Mouse (Mus musculus) stomach, embryonic 14.5 days (tissue): ENCODE measurements at regions not wholly inside any gene's neighbourhood (a gene's known extent, or its start where the extent isn't known, plus 50 kb on each side); places are given as distances from the start of the nearest gene placed in this dataset.
A peak's percentile ranks its signal among the peaks of the same experiment; 100 is the strongest.
"Not testable (repeated sequence)": the region's sequence is repeated elsewhere in the genome, so short reads cannot be mapped to it uniquely, and the experiment has no call there.

Source experiments
- ATAC-seq: fragments of 200-750 bp; cut with Nextera tagmentation; 2 replicates; pipeline ENCODE4 v1.8.0; 2017; ENCODE audit warnings: low read depth, moderate TSS enrichment; ENCODE audit not compliant: insufficient number of reproducible peaks, insufficient read depth, low FRiP score
- H3K27ac ChIP-seq: fragments of 300-500 bp; sonication (generic); 2 replicates; pipeline ENCODE4 v1.5.1; 2014; ENCODE audit warnings: mild to moderate bottlenecking, low read length, moderate library complexity, mixed read lengths
- H3K27me3 ChIP-seq: fragments of 300-500 bp; sonication (generic); 2 replicates; pipeline ENCODE4 v1.6.1; 2014; ENCODE audit warnings: low read length, control low read depth, mixed read lengths; ENCODE audit not compliant: control insufficient read depth, insufficient read depth
- H3K36me3 ChIP-seq: fragments of 300-500 bp; sonication (generic); 2 replicates; pipeline ENCODE4 v1.6.1; 2014; ENCODE audit warnings: mild to moderate bottlenecking, control low read depth, low read length, moderate library complexity, mixed read lengths; ENCODE audit not compliant: control insufficient read depth, insufficient read depth
- H3K4me1 ChIP-seq: fragments of 300-500 bp; sonication (generic); 2 replicates; pipeline ENCODE4 v1.6.1; 2014; ENCODE audit warnings: low read length, control low read depth, mixed read lengths; ENCODE audit not compliant: control insufficient read depth, insufficient read depth
- H3K4me2 ChIP-seq: fragments of 300-500 bp; sonication (generic); replicated peaks from 2 replicates; pipeline ENCODE4 v1.6.1; 2014; ENCODE audit warnings: low read depth, low read length, control low read depth
- H3K4me3 ChIP-seq: fragments of 300-500 bp; sonication (generic); 2 replicates; pipeline ENCODE4 v1.5.1; 2014; ENCODE audit warnings: low read depth, low read length, control low read depth
- H3K9ac ChIP-seq: fragments of 300-500 bp; sonication (generic); replicated peaks from 2 replicates; pipeline ENCODE4 v1.6.1; 2014; ENCODE audit warnings: low read depth, mild to moderate bottlenecking, control low read depth, low read length, moderate library complexity, mixed read lengths
- H3K9me3 ChIP-seq: fragments of 300-500 bp; sonication (generic); 2 replicates; pipeline ENCODE4 v1.6.1; 2016; ENCODE audit warnings: low read depth, low read length, control low read depth; ENCODE audit not compliant: control insufficient read depth
- WGBS: fragments of 180-500 bp; shearing (Covaris S2); extraction: QIAGEN DNeasy Blood & Tissue Kit; methylation state at CpG from one replicate; pipeline ENCODE4 v1.1.7; 2014; 5-methylcytosine and 5-hydroxymethylcytosine counted together

DNA sequence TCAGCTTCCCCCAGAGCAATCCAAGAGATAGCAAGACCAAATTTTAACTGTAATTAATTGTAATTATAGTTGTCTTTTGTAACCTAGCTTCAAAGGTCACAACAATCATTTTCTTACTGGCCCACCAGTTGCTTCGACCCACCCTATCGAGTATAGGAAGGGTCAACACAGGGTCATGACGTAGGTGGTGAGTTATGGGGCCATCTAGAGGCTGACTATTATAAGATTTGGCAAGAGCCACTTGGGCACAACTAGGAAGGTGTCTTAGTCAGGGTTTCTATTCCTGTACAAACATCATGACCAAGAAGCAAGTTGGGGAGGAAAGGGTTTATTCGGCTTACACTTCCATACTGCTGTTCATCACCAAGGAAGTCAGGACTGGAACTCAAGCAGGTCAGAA is 62.1 kb upstream of the Zfp366 start:
- not testable (repeated sequence) for ATAC-seq, H3K4me1 ChIP-seq, H3K4me3 ChIP-seq, H3K4me2 ChIP-seq, H3K27me3 ChIP-seq, H3K27ac ChIP-seq, H3K9me3 ChIP-seq, H3K36me3 ChIP-seq, H3K9ac ChIP-seq
- WGBS, result 91% methylated on average over 4 of the region's 4 CpGs

DNA sequence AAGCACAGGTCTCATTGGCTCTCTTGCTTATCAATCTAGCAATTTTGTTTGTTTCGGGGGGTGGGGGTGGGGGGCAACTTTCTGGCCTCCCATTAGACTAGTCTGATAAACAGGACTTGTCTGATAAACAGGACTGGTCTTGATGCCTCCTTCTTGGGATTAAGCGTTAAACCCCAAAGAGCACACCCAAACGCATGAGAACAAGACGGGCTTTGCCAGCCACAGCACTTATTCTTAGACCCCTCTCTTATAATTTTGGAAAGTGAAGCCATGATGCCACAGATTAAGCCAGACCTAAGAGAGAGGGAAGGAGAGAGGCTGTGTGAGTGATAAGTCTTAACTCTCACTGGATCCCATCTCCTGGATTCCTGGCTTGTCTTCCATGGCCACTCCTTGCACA is 63.5 kb upstream of the Zfp366 start:
- no peak for ATAC-seq
- Histone ChIP-seq H3K27ac (no peak overlapping the region), H3K36me3 (no peaks in the 10 kb centered on the region), H3K4me3 (no peak overlapping the region), H3K9me3 (no peaks in the 10 kb centered on the region), H3K9ac (no peak overlapping the region), H3K4me2 (no peak overlapping the region), H3K4me1 (peaks cover 5% of the 10 kb centered on the region), H3K27me3 (no peaks in the 10 kb centered on the region)
- WGBS, result 93% methylated on average over 4 of the region's 4 CpGs

DNA sequence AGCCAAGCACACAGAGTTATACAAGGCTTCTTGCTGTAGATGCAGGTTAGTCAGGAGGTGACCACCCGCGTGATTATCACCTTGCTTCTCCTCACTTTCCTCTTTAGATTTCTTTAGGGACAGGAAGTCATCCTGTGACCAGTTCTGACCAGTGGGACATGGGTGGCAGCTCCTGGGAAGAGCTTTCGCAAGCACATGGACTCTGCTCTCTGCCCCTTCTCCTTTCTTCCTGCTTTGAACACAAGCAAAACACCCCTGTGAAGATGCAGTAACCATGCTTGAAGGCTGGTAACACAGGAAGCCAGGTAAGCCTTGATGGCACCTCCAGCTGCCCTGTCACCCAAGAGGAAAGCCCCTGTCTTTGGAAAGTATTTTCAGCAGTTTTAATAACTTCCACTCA is 64.7 kb upstream of the Zfp366 start:
- no peak overlapping the region for H3K4me3 ChIP-seq
- 91% methylated on average over 3 of the region's 3 CpGs for WGBS
- H3K4me2 ChIP-seq, result no peak overlapping the region
- H3K4me1 ChIP-seq, result no peaks in the 10 kb centered on the region
- H3K27ac ChIP-seq, result no peak overlapping the region
- ATAC-seq, result no peak
- H3K36me3 ChIP-seq, result no peaks in the 10 kb centered on the region
- no peak overlapping the region for H3K9ac ChIP-seq
- H3K27me3 ChIP-seq, result no peaks in the 10 kb centered on the region
- H3K9me3 ChIP-seq, result no peaks in the 10 kb centered on the region

DNA sequence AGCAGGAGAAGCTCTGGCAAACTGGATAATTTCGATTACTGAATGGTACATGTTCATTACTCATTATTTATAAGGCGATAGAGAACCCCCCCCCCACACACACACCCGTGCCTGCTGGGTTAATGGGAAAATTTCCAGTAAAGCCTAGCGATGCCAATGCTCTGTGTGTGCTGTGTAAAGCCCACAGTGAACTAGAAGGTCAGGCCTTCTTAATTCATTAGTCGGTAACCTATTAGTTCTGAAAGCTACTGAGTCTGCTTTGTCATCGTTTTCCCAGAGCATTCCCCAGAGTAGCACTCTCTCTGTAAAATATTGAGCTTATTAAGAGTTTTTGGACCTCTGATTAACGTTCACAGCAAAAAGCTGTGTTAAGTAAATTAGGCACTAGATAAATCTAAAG is 65.7 kb upstream of the Zfp366 start:
- no peaks in the 10 kb centered on the region for H3K9me3 ChIP-seq
- no peak overlapping the region for H3K27ac ChIP-seq
- H3K4me2 ChIP-seq, result no peak overlapping the region
- H3K27me3 ChIP-seq, result no peaks in the 10 kb centered on the region
- ATAC-seq, result no peak
- H3K9ac ChIP-seq, result no peak overlapping the region
- no peaks in the 10 kb centered on the region for H3K36me3 ChIP-seq
- no peaks in the 10 kb centered on the region for H3K4me1 ChIP-seq
- WGBS, result 71% methylated on average over 7 of the region's 7 CpGs
- no peak overlapping the region for H3K4me3 ChIP-seq

DNA sequence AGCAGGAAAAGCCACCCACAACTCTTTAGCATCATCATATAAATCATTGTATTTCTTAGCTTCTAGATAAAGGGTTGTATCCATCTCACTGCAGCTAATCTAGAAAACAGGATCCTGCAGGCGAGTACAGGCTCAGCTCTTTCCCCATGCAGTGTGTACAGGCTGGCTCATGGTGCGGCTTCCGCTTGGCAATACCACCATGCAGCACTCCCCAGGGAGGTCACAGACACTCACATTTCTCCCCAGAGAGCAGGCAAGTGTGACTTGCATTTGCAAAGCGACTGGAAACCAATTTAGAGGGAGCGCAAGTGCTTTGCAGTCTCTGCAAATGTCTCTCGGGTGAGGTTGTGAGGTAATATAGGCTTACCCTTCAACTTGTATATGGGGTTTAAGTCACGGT is 69.1 kb upstream of the Zfp366 start:
- WGBS, result 89% methylated on average over 7 of the region's 7 CpGs
- no peaks in the 10 kb centered on the region for H3K9me3 ChIP-seq
- no peak overlapping the region for H3K27ac ChIP-seq
- no peaks in the 10 kb centered on the region for H3K27me3 ChIP-seq
- H3K36me3 ChIP-seq, result no peaks in the 10 kb centered on the region
- no peak overlapping the region for H3K9ac ChIP-seq
- no peak overlapping the region for H3K4me3 ChIP-seq
- no peak for ATAC-seq
- H3K4me2 ChIP-seq, result no peak overlapping the region
- H3K4me1 ChIP-seq, result no peaks in the 10 kb centered on the region

DNA sequence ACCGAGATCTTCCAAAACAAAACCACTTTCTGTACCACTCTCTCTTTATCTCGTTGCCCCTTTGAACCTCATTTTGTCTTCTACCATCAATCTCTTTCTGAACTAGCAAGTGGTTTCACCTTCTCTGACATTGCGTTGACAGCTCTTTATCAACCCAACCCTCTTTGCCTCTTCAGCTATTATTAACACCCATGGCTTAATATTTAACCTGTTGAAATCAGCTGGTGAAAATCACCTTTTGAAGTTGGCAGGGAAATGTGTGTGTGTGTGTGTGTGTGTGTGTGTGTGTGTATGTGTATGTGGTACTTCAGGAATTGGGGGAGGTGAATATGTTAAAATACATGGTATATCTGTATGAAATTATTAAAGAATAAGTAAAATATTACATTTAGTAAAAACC is 70.1 kb upstream of the Zfp366 start:
- Histone ChIP-seq H3K27ac (no peak overlapping the region), H3K4me3 (no peak overlapping the region), H3K27me3 (no peaks in the 10 kb centered on the region), H3K9ac (no peak overlapping the region), H3K36me3 (no peaks in the 10 kb centered on the region), H3K4me1 (no peaks in the 10 kb centered on the region), H3K4me2 (no peak overlapping the region), H3K9me3 (no peaks in the 10 kb centered on the region)
- WGBS, result 29% methylated on average over 3 of the region's 3 CpGs
- no peak for ATAC-seq

DNA sequence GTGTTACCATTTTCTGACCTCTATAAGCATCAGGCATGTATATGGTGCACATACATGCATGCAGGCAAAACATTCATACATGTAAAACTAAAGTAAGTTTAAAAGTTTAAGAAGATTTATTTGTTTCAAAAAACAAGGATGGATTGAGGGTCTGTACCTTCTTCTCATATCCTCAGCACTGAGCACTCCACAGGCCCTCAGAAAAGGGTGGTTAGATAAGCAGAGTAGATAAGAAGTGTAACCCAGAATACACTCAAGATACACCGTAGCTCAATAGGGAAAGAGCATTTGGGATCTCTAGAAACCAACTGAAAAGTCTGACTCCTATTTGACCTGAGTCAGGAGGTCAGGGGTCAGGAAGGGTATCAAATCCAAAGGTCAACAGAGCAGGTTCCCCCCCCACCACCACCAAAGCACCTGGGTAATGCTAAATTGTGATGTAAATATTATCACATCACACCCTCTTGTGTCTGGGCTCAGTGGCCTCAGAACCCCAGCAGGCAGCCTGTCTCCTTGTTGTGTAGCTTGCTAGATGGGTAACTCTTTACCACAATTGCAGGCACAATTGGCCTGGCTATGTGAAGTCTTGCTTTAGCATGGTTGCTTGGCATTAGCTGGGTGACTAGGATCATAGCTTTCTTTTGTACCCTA is 72.8 kb upstream of the Zfp366 start:
- no peak for ATAC-seq

DNA sequence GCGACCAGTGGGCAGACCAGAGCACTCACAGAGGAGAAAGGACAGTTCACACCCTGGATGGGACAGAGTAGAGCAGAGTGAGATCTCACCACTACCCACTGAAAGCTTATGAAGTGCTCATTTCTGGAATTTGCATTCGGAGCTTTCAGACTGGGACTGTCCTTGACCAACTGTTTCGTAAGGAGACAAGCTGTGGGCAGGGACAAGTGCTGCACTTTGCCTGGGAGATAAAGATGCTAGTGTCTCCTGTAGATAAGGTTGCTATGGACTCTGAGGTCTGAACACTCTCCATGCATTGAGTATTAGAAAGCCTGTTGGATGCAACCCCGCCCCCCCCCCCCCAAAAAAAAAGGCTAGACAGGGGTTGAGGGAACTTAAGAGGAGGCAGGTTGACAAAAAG is 76.6 kb upstream of the Zfp366 start:
- Histone ChIP-seq H3K27me3 (no peaks in the 10 kb centered on the region), H3K4me1 (no peaks in the 10 kb centered on the region), H3K9me3 (no peaks in the 10 kb centered on the region), H3K4me3 (no peak overlapping the region), H3K27ac (no peak overlapping the region), H3K4me2 (no peak overlapping the region), H3K9ac (no peak overlapping the region), H3K36me3 (no peaks in the 10 kb centered on the region)
- peak; percentile 61; the same call in 1 of the 2 replicates for ATAC-seq
- WGBS, result 76% methylated on average over 4 of the region's 4 CpGs

More for the DNA sequence above, 72.8 kb upstream of the Zfp366 start:
- Histone ChIP-seq H3K9ac (no peak overlapping the region), H3K9me3 (no peaks in the 10 kb centered on the region), H3K4me3 (no peak overlapping the region), H3K4me1 (no peaks in the 10 kb centered on the region), H3K4me2 (no peak overlapping the region), H3K27ac (no peak overlapping the region), H3K36me3 (no peaks in the 10 kb centered on the region), H3K27me3 (no peaks in the 10 kb centered on the region)
- 41% methylated on average over 1 of the region's 1 CpGs for WGBS

DNA sequence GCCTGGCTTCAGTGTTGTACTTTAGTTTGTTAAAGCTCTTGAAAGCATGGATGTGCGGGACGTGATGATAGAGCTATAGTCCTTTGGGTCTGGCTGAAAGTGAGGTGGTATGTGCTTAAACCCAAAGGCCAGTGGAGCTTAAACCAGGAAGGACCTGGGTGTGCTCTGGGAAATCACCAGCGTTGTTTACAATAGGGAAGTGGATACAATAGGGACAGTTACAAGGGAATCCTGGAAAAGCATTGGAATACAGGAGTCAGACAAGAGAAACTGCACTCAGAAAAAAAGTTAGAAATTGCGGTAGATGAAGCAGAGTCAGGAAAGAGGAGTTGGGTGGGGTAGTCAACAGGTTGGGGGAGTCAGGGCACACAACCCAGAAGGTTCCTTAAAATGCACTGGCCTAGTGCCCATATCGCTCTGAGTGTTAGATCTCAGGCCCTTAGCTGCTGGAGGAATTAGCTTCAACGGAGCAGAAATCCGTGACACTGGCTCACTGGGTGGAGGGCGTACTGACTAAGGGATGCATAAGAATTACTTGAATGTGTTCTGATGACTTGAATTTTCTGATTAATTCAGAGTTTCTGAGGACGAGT is 82.4 kb upstream of the Zfp366 start:
- Histone ChIP-seq H3K36me3 (no peaks in the 10 kb centered on the region), H3K4me1 (no peaks in the 10 kb centered on the region), H3K4me3 (no peak overlapping the region), H3K4me2 (no peak overlapping the region), H3K27me3 (no peaks in the 10 kb centered on the region), H3K9me3 (no peaks in the 10 kb centered on the region), H3K27ac (no peak overlapping the region), H3K9ac (no peak overlapping the region)
- WGBS, result 85% methylated on average over 9 of the region's 9 CpGs
- no peak for ATAC-seq
